Mouse (Mus musculus) midbrain, embryonic 14.5 days (tissue): Measurements from ENCODE around the gene Stk35. TPM values are rescaled to one million over a fixed set of nuclear protein-coding genes. Genes with fewer than 3 reads are reported as not detected.

Source experiments
- ATAC-seq: fragments of 200-750 bp; cut with Nextera tagmentation; 2 replicates; pipeline ENCODE4 v1.8.0; 2017; ENCODE audit warnings: moderate number of reproducible peaks, moderate library complexity; ENCODE audit not compliant: low FRiP score, low TSS enrichment
- DNase-seq: peaks from one replicate; pipeline ENCODE4 v3.0.0-alpha.2; 2015
- H3K27ac ChIP-seq: fragments of 300-500 bp; sonication (generic); replicated peaks from 2 replicates; pipeline ENCODE4 v1.5.1; 2014; ENCODE audit warnings: mild to moderate bottlenecking, low read depth, low read length, moderate library complexity
- H3K27me3 ChIP-seq: fragments of 300-500 bp; sonication (generic); 2 replicates; pipeline ENCODE4 v1.6.1; 2014; ENCODE audit warnings: low read length, control low read depth, mixed read lengths; ENCODE audit not compliant: control insufficient read depth, insufficient read depth
- H3K36me3 ChIP-seq: fragments of 300-500 bp; sonication (generic); 2 replicates; pipeline ENCODE4 v1.6.1; 2014; ENCODE audit warnings: low read length, control low read depth; ENCODE audit not compliant: control insufficient read depth, insufficient read depth
- H3K4me1 ChIP-seq: fragments of 300-500 bp; sonication (generic); 2 replicates; pipeline ENCODE4 v1.6.1; 2014; ENCODE audit warnings: mild to moderate bottlenecking, antibody characterized with exemption, low read length, control low read depth; ENCODE audit not compliant: control insufficient read depth, insufficient read depth
- H3K4me2 ChIP-seq: fragments of 300-500 bp; sonication (generic); 2 replicates; pipeline ENCODE4 v1.6.1; 2014; ENCODE audit warnings: mild to moderate bottlenecking, low read length, moderate library complexity
- H3K4me3 ChIP-seq: fragments of 300-500 bp; sonication (generic); replicated peaks from 2 replicates; pipeline ENCODE4 v1.5.1; 2014; ENCODE audit warnings: low read depth, low read length
- H3K9ac ChIP-seq: fragments of 300-500 bp; sonication (generic); replicated peaks from 2 replicates; pipeline ENCODE4 v1.6.1; 2014; ENCODE audit warnings: mild to moderate bottlenecking, low read length, moderate library complexity
- H3K9me3 ChIP-seq: fragments of 300-500 bp; sonication (generic); 2 replicates; pipeline ENCODE4 v1.6.1; 2016; ENCODE audit warnings: low read length, control low read depth, mixed read lengths; ENCODE audit not compliant: control insufficient read depth
- WGBS: fragments of 180-500 bp; shearing (Covaris S2); extraction: QIAGEN DNeasy Blood & Tissue Kit; methylation state at CpG from one replicate; pipeline ENCODE4 v1.1.7; 2014; 5-methylcytosine and 5-hydroxymethylcytosine counted together
- polyA plus RNA-seq: library from polyadenylated mRNA; unstranded; fragments of >200 nt; fragmentation: Nextera tagmentation; extraction: Ambion mirVana; gene quantifications from 2 replicates; pipeline ENCODE4 v1.2.1, GENCODE M21; 2014

Stk35 gene
- polyA plus RNA-seq, 1 experiment from 2014 or later: 10.8 TPM

- DNase-seq: no peak
- Histone ChIP-seq H3K9ac (no peak overlapping the region), H3K4me1 (peaks cover 16% of the 10 kb centered on the region), H3K36me3 (peaks cover 34% of the 10 kb centered on the region), H3K27ac (no peak overlapping the region), H3K4me2 (no peak overlapping the region), H3K27me3 (no peaks in the 10 kb centered on the region), H3K4me3 (no peak overlapping the region), H3K9me3 (no peaks in the 10 kb centered on the region)
- WGBS: 87% methylated on average over 2 of the region's 2 CpGs
- no peak for ATAC-seq
Observed at GRCm38 (mm10) chr2:129806486-129806885, 6.2 kb downstream of the Stk35 start.

- ATAC-seq: no peak
- Histone ChIP-seq H3K27ac (no peak overlapping the region), H3K4me2 (no peak overlapping the region), H3K9ac (no peak overlapping the region), H3K4me3 (no peak overlapping the region), H3K4me1 (no peaks in the 10 kb centered on the region), H3K9me3 (no peaks in the 10 kb centered on the region), H3K27me3 (no peaks in the 10 kb centered on the region), H3K36me3 (peaks cover 32% of the 10 kb centered on the region)
- 96% methylated on average over 7 of the region's 7 CpGs for WGBS
- DNase-seq: no peak
Observed at GRCm38 (mm10) chr2:129810563-129810962, 10.2 kb downstream of the Stk35 start.

DNA sequence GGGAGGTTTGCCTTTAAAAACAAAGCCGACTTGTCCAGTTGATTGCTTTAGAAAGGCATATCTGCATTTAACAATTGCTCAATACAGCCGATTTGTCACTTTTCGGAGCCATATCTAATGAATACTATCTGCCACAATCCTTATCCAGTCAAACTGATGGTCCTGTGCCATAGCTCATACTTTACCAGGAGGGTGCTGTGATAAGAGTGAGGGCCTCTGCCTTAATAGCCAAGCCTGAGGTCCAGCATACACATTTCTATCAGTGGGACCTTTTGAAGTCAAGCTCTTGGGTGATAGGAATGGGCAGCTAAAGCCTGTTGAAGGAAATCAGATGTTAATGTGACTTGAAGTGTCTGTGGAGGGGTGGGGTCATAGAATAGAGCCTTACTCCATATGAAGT is 13.7 kb downstream of the Stk35 start:
- Histone ChIP-seq H3K36me3 (peaks cover 32% of the 10 kb centered on the region), H3K9ac (no peak overlapping the region), H3K4me3 (no peak overlapping the region), H3K4me2 (no peak overlapping the region), H3K27ac (no peak overlapping the region), H3K4me1 (no peaks in the 10 kb centered on the region), H3K27me3 (no peaks in the 10 kb centered on the region), H3K9me3 (no peaks in the 10 kb centered on the region)
- ATAC-seq: no peak
- WGBS: 94% methylated on average over 3 of the region's 3 CpGs
- no peak for DNase-seq

DNA sequence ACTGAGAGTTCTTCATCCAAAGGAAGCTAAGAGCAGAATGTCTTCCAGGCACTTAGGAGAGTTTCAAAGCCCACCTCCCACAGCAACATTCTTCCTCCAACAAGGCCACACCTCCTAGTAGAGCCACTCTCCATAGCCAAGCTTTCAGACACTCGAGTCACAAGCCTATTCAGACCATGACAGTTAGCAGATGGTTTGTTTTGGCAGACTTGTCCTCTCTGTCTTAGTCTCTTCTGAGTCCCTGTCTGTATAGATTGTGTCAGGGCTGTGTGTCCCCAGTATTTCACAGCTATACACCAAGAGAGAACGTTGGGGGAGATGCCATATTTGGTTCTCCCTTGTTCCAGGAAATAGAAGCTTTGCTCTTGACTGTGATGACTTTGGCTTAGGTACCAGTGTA is 14.8 kb downstream of the Stk35 start:
- 83% methylated on average over 2 of the region's 2 CpGs for WGBS
- H3K27me3 ChIP-seq: no peaks in the 10 kb centered on the region
- H3K36me3 ChIP-seq: peaks cover 27% of the 10 kb centered on the region
- H3K9me3 ChIP-seq: no peaks in the 10 kb centered on the region
- no peak overlapping the region for H3K27ac ChIP-seq
- no peak overlapping the region for H3K4me2 ChIP-seq
- H3K4me3 ChIP-seq: no peak overlapping the region
- no peaks in the 10 kb centered on the region for H3K4me1 ChIP-seq
- no peak for ATAC-seq
- DNase-seq: no peak
- H3K9ac ChIP-seq: no peak overlapping the region

DNA sequence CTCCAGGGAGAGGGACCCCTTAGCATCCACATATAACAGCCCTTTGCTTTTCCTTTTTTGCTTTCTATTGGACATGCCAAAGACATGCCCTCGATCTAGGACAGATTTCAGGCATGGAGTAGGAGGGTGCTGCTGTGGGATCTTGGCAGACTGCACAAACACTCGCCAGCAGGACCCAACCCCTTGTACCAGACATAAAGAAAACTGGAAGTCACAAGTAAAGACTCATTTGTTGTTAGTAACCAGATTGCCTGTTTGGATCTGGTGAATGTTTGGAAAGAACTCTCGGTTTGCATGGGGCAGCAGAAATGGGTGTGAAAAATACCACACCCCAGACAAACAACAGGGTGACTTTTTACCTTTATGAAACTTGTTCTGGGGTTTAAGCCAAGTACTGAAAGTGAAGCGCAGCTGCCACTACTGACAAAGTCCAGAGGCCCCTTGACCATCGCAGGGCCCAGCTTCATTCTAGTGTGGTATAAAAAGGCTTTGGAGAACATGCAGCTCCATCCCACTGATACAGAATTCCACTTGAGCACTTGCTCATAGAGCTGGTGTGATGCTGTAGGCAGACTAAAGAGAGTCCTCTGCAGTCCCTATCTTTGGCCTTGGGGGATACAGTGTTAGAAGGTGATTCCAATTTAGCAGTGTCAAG is 17.4 kb downstream of the Stk35 start:
- WGBS: 95% methylated on average over 5 of the region's 5 CpGs
- no peaks in the 10 kb centered on the region for H3K9me3 ChIP-seq
- peaks cover 6% of the 10 kb centered on the region; the same call in 1 of the 2 replicates for H3K36me3 ChIP-seq
- no peak overlapping the region for H3K4me2 ChIP-seq
- no peaks in the 10 kb centered on the region for H3K27me3 ChIP-seq
- no peak for ATAC-seq
- no peak for DNase-seq
- H3K9ac ChIP-seq: no peak overlapping the region
- no peaks in the 10 kb centered on the region for H3K4me1 ChIP-seq
- no peak overlapping the region for H3K27ac ChIP-seq
- H3K4me3 ChIP-seq: no peak overlapping the region

DNA sequence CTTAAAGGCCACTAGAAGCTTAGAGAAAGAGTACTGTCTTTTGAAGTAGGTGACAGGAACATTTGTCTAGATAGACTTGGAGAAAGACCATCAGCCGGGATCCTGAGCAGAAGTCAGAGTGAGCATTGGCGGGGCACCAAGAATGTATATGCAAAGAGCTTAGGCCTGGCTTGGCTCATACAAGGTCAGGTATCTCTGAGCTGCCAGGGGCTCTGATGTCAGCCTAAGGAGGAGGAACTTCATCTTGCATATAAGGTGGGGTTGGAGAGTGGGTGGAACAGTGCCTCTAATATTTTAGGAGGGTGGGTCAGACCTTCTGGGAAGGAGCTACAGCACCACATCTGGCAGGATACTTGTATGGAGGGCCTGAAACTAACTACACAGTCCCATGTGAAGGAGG is 18.6 kb downstream of the Stk35 start:
- 95% methylated on average over 2 of the region's 2 CpGs for WGBS
- no peaks in the 10 kb centered on the region for H3K4me1 ChIP-seq
- H3K4me3 ChIP-seq: no peak overlapping the region
- H3K27me3 ChIP-seq: no peaks in the 10 kb centered on the region
- ATAC-seq: no peak
- no peak overlapping the region for H3K9ac ChIP-seq
- H3K9me3 ChIP-seq: no peaks in the 10 kb centered on the region
- H3K36me3 ChIP-seq: peaks cover 9% of the 10 kb centered on the region
- H3K27ac ChIP-seq: no peak overlapping the region
- no peak overlapping the region for H3K4me2 ChIP-seq
- DNase-seq: no peak

DNA sequence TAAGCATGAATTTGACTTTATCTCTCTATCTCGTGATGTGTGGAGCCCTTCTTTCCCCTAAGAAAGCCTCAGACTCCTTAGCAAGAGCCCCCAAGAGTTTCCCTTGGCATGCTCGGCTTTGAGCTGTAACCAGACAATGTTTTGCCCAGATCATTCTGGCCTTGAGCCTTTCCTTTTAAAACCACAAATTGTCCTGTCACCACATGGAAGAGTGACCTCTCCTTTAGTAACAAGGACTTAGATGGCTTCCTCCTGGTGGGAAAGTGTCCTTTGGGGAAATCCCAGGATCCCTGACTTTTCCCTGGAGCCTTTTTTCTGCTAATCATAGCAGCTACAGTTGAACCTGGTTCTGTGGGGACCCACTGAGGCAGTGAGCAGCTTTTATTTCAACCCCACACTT is 19.2 kb downstream of the Stk35 start:
- no peaks in the 10 kb centered on the region for H3K27me3 ChIP-seq
- DNase-seq (no peak), ATAC-seq (no peak)
- H3K4me1 ChIP-seq: no peaks in the 10 kb centered on the region
- H3K9me3 ChIP-seq: no peaks in the 10 kb centered on the region
- no peak overlapping the region for H3K27ac ChIP-seq
- peaks cover 9% of the 10 kb centered on the region for H3K36me3 ChIP-seq
- H3K4me3 ChIP-seq: no peak overlapping the region
- 71% methylated on average over 2 of the region's 2 CpGs for WGBS
- no peak overlapping the region for H3K4me2 ChIP-seq
- no peak overlapping the region for H3K9ac ChIP-seq

DNA sequence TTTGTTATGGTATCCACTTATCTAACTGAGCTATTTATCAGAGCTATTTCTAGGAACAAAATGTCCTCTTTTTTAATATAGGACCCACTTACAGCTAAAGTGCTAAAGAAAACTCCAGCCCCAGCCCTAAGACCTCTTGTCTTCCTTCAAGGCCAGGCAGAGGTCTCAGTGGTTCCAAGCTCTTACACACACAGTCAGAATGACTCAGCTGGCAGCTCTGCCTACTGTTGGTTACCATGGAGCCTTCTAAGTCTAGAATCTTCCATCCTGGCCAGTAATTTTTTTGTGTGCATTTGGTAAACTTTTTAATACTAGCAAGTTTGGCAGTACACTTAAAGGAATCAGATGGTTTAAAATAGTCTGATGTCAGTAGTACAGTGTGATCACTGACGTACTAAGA is 19.6 kb downstream of the Stk35 start:
- Histone ChIP-seq H3K4me2 (no peak overlapping the region), H3K9ac (no peak overlapping the region), H3K4me1 (no peaks in the 10 kb centered on the region), H3K27ac (no peak overlapping the region), H3K36me3 (peaks cover 9% of the 10 kb centered on the region), H3K9me3 (no peaks in the 10 kb centered on the region), H3K4me3 (no peak overlapping the region), H3K27me3 (no peaks in the 10 kb centered on the region)
- WGBS: 90% methylated on average over 1 of the region's 1 CpGs
- DNase-seq (no peak), ATAC-seq (no peak)

- Histone ChIP-seq H3K9me3 (no peaks in the 10 kb centered on the region), H3K4me1 (no peaks in the 10 kb centered on the region), H3K36me3 (peaks cover 9% of the 10 kb centered on the region), H3K27ac (no peak overlapping the region), H3K4me2 (no peak overlapping the region), H3K9ac (no peak overlapping the region), H3K4me3 (no peak overlapping the region), H3K27me3 (no peaks in the 10 kb centered on the region)
- 86% methylated on average over 8 of the region's 8 CpGs for WGBS
- no peak for DNase-seq
- ATAC-seq: no peak
Observed at GRCm38 (mm10) chr2:129821021-129821420, 20.7 kb downstream of the Stk35 start.
